In the genomic region with DNA sequence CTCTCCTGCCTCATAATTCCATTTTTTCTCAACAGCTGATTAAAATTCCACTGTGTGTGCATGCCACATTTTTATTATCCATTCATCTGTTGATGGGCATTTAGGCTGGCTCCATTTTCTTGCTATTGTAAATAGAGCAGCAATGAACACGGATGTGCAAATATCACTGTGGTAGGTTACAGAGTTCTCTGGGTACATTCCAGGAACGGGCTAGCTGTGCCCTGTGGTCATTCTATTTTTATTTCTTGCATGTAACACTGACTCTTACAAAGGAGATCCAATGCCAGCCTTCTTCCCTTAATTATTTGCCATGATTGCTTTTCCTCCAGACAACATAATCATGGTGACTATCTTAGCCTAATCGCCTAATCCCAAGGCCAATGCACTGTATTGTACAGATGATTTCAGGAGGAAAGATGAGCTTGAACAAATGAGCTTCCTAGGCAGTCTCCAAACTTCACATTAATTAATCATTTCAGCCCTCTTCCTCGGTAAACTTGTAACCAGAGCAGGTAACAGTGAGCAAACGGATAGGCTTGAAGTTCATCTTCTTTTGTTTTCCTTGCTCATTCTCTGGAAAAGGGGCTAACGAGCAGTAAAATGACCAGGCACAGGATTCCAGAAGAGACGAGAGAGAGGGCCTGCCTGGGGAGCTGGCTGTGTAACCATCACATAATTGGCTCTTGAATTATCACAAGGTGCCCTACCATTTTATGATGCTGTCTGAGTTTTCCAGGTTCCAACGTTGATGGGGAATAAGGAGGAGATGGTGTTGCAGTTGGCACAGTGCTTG, we compare ENCODE assay signal across 21 mouse cellular contexts.
DNase-seq lines count a peak whose midpoint lies in the region; ATAC-seq lines count a peak whose summit lies in the region.
"Had no signal": no experiment of that assay in that cellular context is flagged by ENCODE, and none has a peak within 500 bp of the region (broad histone marks: within the 10 kb centered on the region; RNA-seq: fewer than 3 reads in every experiment).

No protein-coding gene starts in this region.

- peak; percentile 80 for ATAC-seq in kidney, embryonic 14.5 days (ENCODE audit: low FRiP score, low TSS enrichment)
- ATAC-seq: forebrain, postnatal 0 days; inflammation-experienced regulatory T-cells, adult 6 months had no signal

- no peak overlapping the region for H3K9ac ChIP-seq in kidney, embryonic 14.5 days (ENCODE audit: low read depth, low read length)
- H3K9ac ChIP-seq: forebrain, postnatal 0 days; heart, embryonic 13.5 days; limb, embryonic 15.5 days; liver, embryonic 15.5 days; neural tube, embryonic 12.5 days had no signal

- no peaks in the 10 kb centered on the region for H3K9me3 ChIP-seq in heart, embryonic 10.5 days
- no peaks in the 10 kb centered on the region for H3K9me3 ChIP-seq in kidney, embryonic 14.5 days (ENCODE audit: control insufficient read depth, low read length)
- H3K9me3 ChIP-seq: forebrain, embryonic 10.5 days; heart, embryonic 13.5 days; limb, embryonic 15.5 days; liver, embryonic 15.5 days; neural tube, embryonic 12.5 days had no signal

- peak; percentile 52 to 55 for DNase-seq in heart, adult 18-20 months
- DNase-seq in heart, embryonic 10.5 days (ENCODE audit: low spot score) = no peak
- peak; percentile 8 for DNase-seq in retina, postnatal 1 day
- DNase-seq in retina, embryonic 14.5 days (ENCODE audit: low spot score) = no peak
- DNase-seq in skeletal muscle tissue, adult 2 months (ENCODE audit: low read depth, low spot score) = peak; percentile 40
- no peak for DNase-seq in yolk sac, embryonic 10.5 days (ENCODE audit: low spot score)
- DNase-seq in ovary, postnatal 10 days (ENCODE audit: low spot score) = no peak
- DNase-seq: adrenal gland, adult 2 months; cerebellum, postnatal 36 days; forebrain, postnatal 0 days; gastrocnemius, postnatal 10 days; thymus, postnatal 36 days had no signal

- no peak overlapping the region for H3K4me2 ChIP-seq in kidney, embryonic 14.5 days (replicated peaks; ENCODE audit: low read depth, low read length)
- H3K4me2 ChIP-seq: heart, embryonic 13.5 days; limb, embryonic 15.5 days; liver, embryonic 15.5 days; midbrain, embryonic 11.5 days; neural tube, embryonic 12.5 days had no signal

- no peaks in the 10 kb centered on the region for H3K27me3 ChIP-seq in heart, embryonic 10.5 days (ENCODE audit: insufficient read depth, poor library complexity, severe bottlenecking)
- H3K27me3 ChIP-seq in kidney, embryonic 14.5 days (ENCODE audit: control insufficient read depth, insufficient read depth, low read length) = no peaks in the 10 kb centered on the region
- H3K27me3 ChIP-seq: heart, embryonic 13.5 days; limb, embryonic 15.5 days; liver, embryonic 15.5 days; neural tube, embryonic 12.5 days had no signal

- no peak overlapping the region for H3K27ac ChIP-seq in heart, embryonic 10.5 days
- no peak overlapping the region for H3K27ac ChIP-seq in kidney, embryonic 14.5 days (ENCODE audit: low read depth, low read length)
- H3K27ac ChIP-seq: forebrain, embryonic 10.5 days; heart, embryonic 13.5 days; layer of hippocampus, adult 2 months; limb, embryonic 15.5 days; liver, embryonic 15.5 days; neural tube, embryonic 12.5 days had no signal

- no peaks in the 10 kb centered on the region for H3K36me3 ChIP-seq in heart, embryonic 10.5 days
- H3K36me3 ChIP-seq in kidney, embryonic 14.5 days (ENCODE audit: control insufficient read depth, insufficient read depth, low read length) = no peaks in the 10 kb centered on the region
- H3K36me3 ChIP-seq: forebrain, embryonic 10.5 days; heart, embryonic 13.5 days; limb, embryonic 15.5 days; liver, embryonic 15.5 days; neural tube, embryonic 12.5 days had no signal

- 75% methylated on average over 8 of the region's 8 CpGs for WGBS in heart, embryonic 10.5 days
- 37% methylated on average over 8 of the region's 8 CpGs for WGBS in kidney, embryonic 14.5 days

- no peaks in the 10 kb centered on the region for H3K4me1 ChIP-seq in heart, embryonic 10.5 days
- H3K4me1 ChIP-seq in kidney, embryonic 14.5 days (ENCODE audit: control insufficient read depth, insufficient read depth, low read length) = no peaks in the 10 kb centered on the region
- H3K4me1 ChIP-seq: limb, embryonic 15.5 days; liver, embryonic 15.5 days; neural tube, embryonic 12.5 days had no signal

- H3K4me3 ChIP-seq in heart, embryonic 10.5 days = no peak overlapping the region
- H3K4me3 ChIP-seq in kidney, embryonic 14.5 days (ENCODE audit: low read length) = no peak overlapping the region
- H3K4me3 ChIP-seq: forebrain, embryonic 10.5 days; heart, embryonic 13.5 days; layer of hippocampus, adult 2 months; limb, embryonic 15.5 days; liver, embryonic 15.5 days; neural tube, embryonic 12.5 days had no signal

Comparison
In these comparisons a context has a peak if more than half of its experiments do, and no peak if none do; other contexts are left out.
1. DNase-seq: peak in heart, adult 18-20 months (2 of 2), retina, postnatal 1 day (single experiment) and skeletal muscle tissue, adult 2 months (single experiment); none in heart, embryonic 10.5 days (single experiment), retina, embryonic 14.5 days (single experiment), yolk sac, embryonic 10.5 days (single experiment) and ovary, postnatal 10 days (single experiment).